Mouse (Mus musculus) heart, embryonic 15.5 days (tissue): Measurements from ENCODE around the gene A730009L09Rik. TPM values are rescaled to one million over a fixed set of nuclear protein-coding genes. Genes with fewer than 3 reads are reported as not detected.

Experiments used
- ATAC-seq: fragments of 200-750 bp; cut with Nextera tagmentation; replicated peaks from 2 replicates; pipeline ENCODE4 v1.8.0; 2017; ENCODE audit warnings: low read depth, moderate TSS enrichment; ENCODE audit not compliant: insufficient number of reproducible peaks, insufficient read depth, low FRiP score
- H3K27ac ChIP-seq: fragments of 300-500 bp; sonication (generic); 2 replicates; pipeline ENCODE4 v1.5.1; 2015; ENCODE audit warnings: mild to moderate bottlenecking, inconsistent platforms
- H3K27me3 ChIP-seq: fragments of 300-500 bp; sonication (generic); 2 replicates; pipeline ENCODE4 v1.6.1; 2015; ENCODE audit warnings: inconsistent platforms
- H3K36me3 ChIP-seq: fragments of 300-500 bp; sonication (generic); 2 replicates; pipeline ENCODE4 v1.6.1; 2015; ENCODE audit warnings: mild to moderate bottlenecking, inconsistent platforms
- H3K4me1 ChIP-seq: fragments of 300-500 bp; sonication (generic); replicated peaks from 2 replicates; pipeline ENCODE4 v1.6.1; 2015; ENCODE audit warnings: inconsistent platforms
- H3K4me2 ChIP-seq: fragments of 300-500 bp; sonication (generic); 2 replicates; pipeline ENCODE4 v1.6.1; 2015; ENCODE audit warnings: inconsistent platforms, mild to moderate bottlenecking, moderate library complexity
- H3K4me3 ChIP-seq: fragments of 300-500 bp; sonication (generic); 2 replicates; pipeline ENCODE4 v1.5.1; 2015; ENCODE audit warnings: mild to moderate bottlenecking, inconsistent platforms
- H3K9ac ChIP-seq: fragments of 300-500 bp; sonication (generic); 2 replicates; pipeline ENCODE4 v1.6.1; 2015; ENCODE audit warnings: mild to moderate bottlenecking, inconsistent platforms
- H3K9me3 ChIP-seq: fragments of 300-500 bp; sonication (generic); replicated peaks from 2 replicates; pipeline ENCODE4 v1.6.1; 2016; ENCODE audit warnings: inconsistent platforms
- WGBS: fragments of 180-500 bp; shearing (Covaris S2); methylation state at CpG from one replicate; pipeline ENCODE4 v1.1.7; 2015; ENCODE audit warnings: mixed read lengths; 5-methylcytosine and 5-hydroxymethylcytosine counted together
- polyA plus RNA-seq: library from polyadenylated mRNA; unstranded; fragments of >200 nt; fragmentation: Nextera tagmentation; extraction: Ambion mirVana; gene quantifications from 2 replicates; pipeline ENCODE4 v1.2.1, GENCODE M21; 2015

Gene A730009L09Rik
- polyA plus RNA-seq, 1 experiment from 2014 or later = not detected

DNA sequence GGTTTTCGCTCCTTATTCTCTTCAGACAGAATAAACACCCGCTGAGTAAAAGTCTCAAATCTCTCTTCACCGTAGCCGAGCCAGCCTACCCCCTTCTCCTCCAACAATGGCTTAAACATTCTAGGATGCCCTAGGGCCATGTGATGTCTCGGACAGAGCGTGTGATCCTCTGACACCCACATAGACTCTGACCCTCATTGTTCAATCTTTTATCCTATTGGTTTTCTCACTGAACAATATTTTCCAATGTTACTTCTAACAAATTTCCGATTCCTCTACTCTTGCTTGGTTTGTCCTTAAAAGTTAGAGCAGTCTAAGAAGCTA is 45.3 kb downstream of the A730009L09Rik start:
- no peak for ATAC-seq
- 61% methylated on average over 7 of the region's 7 CpGs for WGBS
- H3K4me1 ChIP-seq = no peaks in the 10 kb centered on the region
- H3K9ac ChIP-seq = no peak overlapping the region
- no peak overlapping the region for H3K27ac ChIP-seq
- no peak overlapping the region for H3K4me3 ChIP-seq
- H3K36me3 ChIP-seq = no peaks in the 10 kb centered on the region
- no peaks in the 10 kb centered on the region for H3K27me3 ChIP-seq
- no peaks in the 10 kb centered on the region for H3K9me3 ChIP-seq
- H3K4me2 ChIP-seq = no peak overlapping the region

Other genes starting within 250 kb of the A730009L09Rik start
- gene Mrpl39, start 220.6 kb downstream of the A730009L09Rik start, polyA plus RNA-seq = 41.3 and 50.4 TPM in 2 replicates